Mouse (Mus musculus): ENCODE measurements around the gene Ndfip2. TPM values are rescaled to one million over a fixed set of nuclear protein-coding genes. Genes with fewer than 3 reads are reported as not detected.

Ndfip2 gene
- polyA plus RNA-seq, 1 experiment from 2014 or later, result 134 TPM

DNA sequence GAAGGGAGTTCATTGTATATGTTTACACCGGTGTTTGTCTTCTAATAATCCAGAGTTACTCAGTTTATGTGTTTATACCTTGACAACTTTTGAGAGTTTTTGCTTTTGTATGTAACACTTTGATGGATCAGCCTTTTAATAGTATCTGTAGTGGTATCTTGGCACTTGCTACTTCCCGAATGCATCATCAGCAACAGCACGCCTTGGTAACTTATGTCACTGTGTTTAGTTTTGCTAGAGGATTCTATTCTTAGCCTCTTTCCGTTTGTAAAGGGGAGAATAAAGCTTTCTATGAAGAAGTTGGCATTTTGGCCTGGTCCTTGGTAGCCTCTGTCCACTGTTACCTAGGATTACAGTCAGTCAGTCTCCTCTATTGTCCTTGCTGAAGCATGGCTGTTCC, 14.2 kb downstream of the Ndfip2 start:
- H3K27ac ChIP-seq, result no peak overlapping the region
- 90% methylated on average over 4 of the region's 4 CpGs for WGBS
- no peaks in the 10 kb centered on the region for H3K9me3 ChIP-seq (ENCODE audit: control insufficient read depth, low read length)
- H3K4me1 ChIP-seq (replicated peaks; ENCODE audit: control insufficient read depth, insufficient read depth, low read length), result peaks cover 6% of the 10 kb centered on the region; the same call in 1 of the 2 replicates
- no peak overlapping the region for H3K4me2 ChIP-seq (replicated peaks)
- no peak overlapping the region for H3K9ac ChIP-seq
- DNase-seq (ENCODE audit: low spot score) (no peak), ATAC-seq (ENCODE audit: low FRiP score) (no peak)
- no peaks in the 10 kb centered on the region for H3K36me3 ChIP-seq (replicated peaks; ENCODE audit: control insufficient read depth, insufficient read depth)
- no peak overlapping the region for H3K4me3 ChIP-seq (replicated peaks; ENCODE audit: low read length)
- H3K27me3 ChIP-seq (ENCODE audit: control insufficient read depth, insufficient read depth, low read length), result no peaks in the 10 kb centered on the region

DNA sequence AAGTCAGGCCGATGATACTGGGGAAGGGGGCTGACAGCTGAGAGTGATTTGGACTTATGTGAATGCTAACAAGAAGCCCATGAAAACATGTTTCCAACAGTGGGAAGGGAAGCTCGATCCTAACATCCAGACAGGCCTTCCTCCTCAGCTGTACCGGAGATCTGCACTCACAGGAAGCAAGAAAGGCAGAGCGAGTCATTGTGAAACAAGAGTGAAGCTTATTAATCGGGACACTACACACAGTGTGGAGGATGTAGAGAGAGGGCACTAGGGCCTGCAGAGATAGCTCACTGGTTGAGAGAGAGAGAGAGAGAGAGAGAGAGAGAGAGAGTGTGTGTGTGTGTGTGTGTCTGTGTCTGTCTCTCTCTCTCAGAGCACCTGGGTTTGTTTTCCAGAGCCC, 16.8 kb downstream of the Ndfip2 start:
- no peak for ATAC-seq (ENCODE audit: low FRiP score)
- no peak overlapping the region for H3K9ac ChIP-seq
- H3K4me2 ChIP-seq (replicated peaks), result no peak overlapping the region
- WGBS, result 73% methylated on average over 5 of the region's 5 CpGs
- no peak overlapping the region for H3K27ac ChIP-seq
- no peaks in the 10 kb centered on the region for H3K36me3 ChIP-seq (replicated peaks; ENCODE audit: control insufficient read depth, insufficient read depth)
- peaks cover 6% of the 10 kb centered on the region; the same call in 1 of the 2 replicates for H3K4me1 ChIP-seq (replicated peaks; ENCODE audit: control insufficient read depth, insufficient read depth, low read length)
- H3K27me3 ChIP-seq (ENCODE audit: control insufficient read depth, insufficient read depth, low read length), result no peaks in the 10 kb centered on the region
- H3K4me3 ChIP-seq (replicated peaks; ENCODE audit: low read length), result no peak overlapping the region
- no peaks in the 10 kb centered on the region for H3K9me3 ChIP-seq (ENCODE audit: control insufficient read depth, low read length)
- no peak for DNase-seq (ENCODE audit: low spot score)

GRCm38 (mm10) chr14:105277277-105277676, 18.9 kb downstream of the Ndfip2 start:
- Histone ChIP-seq H3K9me3 (ENCODE audit: control insufficient read depth, low read length) (no peaks in the 10 kb centered on the region), H3K4me3 (replicated peaks; ENCODE audit: low read length) (no peak overlapping the region), H3K9ac (no peak overlapping the region), H3K27ac (no peak overlapping the region), H3K27me3 (ENCODE audit: control insufficient read depth, insufficient read depth, low read length) (no peaks in the 10 kb centered on the region), H3K4me1 (replicated peaks; ENCODE audit: control insufficient read depth, insufficient read depth, low read length) (peaks cover 6% of the 10 kb centered on the region; the same call in 1 of the 2 replicates), H3K36me3 (replicated peaks; ENCODE audit: control insufficient read depth, insufficient read depth) (no peaks in the 10 kb centered on the region), H3K4me2 (replicated peaks) (no peak overlapping the region)
- DNase-seq (ENCODE audit: low spot score) (no peak), ATAC-seq (ENCODE audit: low FRiP score) (no peak)
- WGBS, result 65% methylated on average over 5 of the region's 5 CpGs

DNA sequence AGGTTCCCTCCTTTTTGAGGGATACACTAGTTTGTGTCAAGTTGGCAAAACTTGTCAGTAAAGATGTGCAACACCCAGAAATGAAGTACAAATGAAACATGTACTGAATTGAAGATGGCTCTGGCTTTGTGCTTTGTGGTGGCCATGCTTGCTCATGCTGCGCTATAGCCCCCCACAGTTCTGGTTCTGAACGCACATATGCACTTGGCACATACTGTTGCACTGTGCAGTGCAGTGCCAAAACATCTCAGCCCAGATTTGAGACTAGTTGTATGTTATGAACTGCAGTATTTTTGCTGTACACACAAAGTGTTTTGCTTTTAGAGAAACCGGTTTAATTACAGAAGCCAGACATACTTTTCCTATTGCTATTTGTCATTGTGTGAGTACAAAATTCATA, 25.7 kb downstream of the Ndfip2 start:
- Histone ChIP-seq H3K9me3 (ENCODE audit: control insufficient read depth, low read length) (no peaks in the 10 kb centered on the region), H3K4me1 (replicated peaks; ENCODE audit: control insufficient read depth, insufficient read depth, low read length) (no peaks in the 10 kb centered on the region), H3K27ac (no peak overlapping the region), H3K36me3 (replicated peaks; ENCODE audit: control insufficient read depth, insufficient read depth) (peaks cover 6% of the 10 kb centered on the region; the same call in 1 of the 2 replicates), H3K4me2 (replicated peaks) (no peak overlapping the region), H3K27me3 (ENCODE audit: control insufficient read depth, insufficient read depth, low read length) (no peaks in the 10 kb centered on the region), H3K9ac (no peak overlapping the region), H3K4me3 (replicated peaks; ENCODE audit: low read length) (no peak overlapping the region)
- WGBS, result 90% methylated on average over 3 of the region's 3 CpGs
- ATAC-seq (ENCODE audit: low FRiP score) (no peak), DNase-seq (ENCODE audit: low spot score) (no peak)

- H3K4me3 ChIP-seq (replicated peaks; ENCODE audit: low read length), result no peak overlapping the region
- H3K36me3 ChIP-seq (replicated peaks; ENCODE audit: control insufficient read depth, insufficient read depth), result peaks cover 22% of the 10 kb centered on the region
- H3K27me3 ChIP-seq (ENCODE audit: control insufficient read depth, insufficient read depth, low read length), result no peaks in the 10 kb centered on the region
- WGBS, result 90% methylated on average over 4 of the region's 4 CpGs
- H3K27ac ChIP-seq, result no peak overlapping the region
- no peak overlapping the region for H3K4me2 ChIP-seq (replicated peaks)
- ATAC-seq (ENCODE audit: low FRiP score) (no peak), DNase-seq (ENCODE audit: low spot score) (no peak)
- H3K4me1 ChIP-seq (replicated peaks; ENCODE audit: control insufficient read depth, insufficient read depth, low read length), result no peaks in the 10 kb centered on the region
- H3K9me3 ChIP-seq (ENCODE audit: control insufficient read depth, low read length), result no peaks in the 10 kb centered on the region
- no peak overlapping the region for H3K9ac ChIP-seq
Measured at GRCm38 (mm10) chr14:105287557-105287956, 29.2 kb downstream of the Ndfip2 start.

- peaks cover 25% of the 10 kb centered on the region for H3K36me3 ChIP-seq (replicated peaks; ENCODE audit: control insufficient read depth, insufficient read depth)
- no peak overlapping the region for H3K4me2 ChIP-seq (replicated peaks)
- ATAC-seq (ENCODE audit: low FRiP score) (no peak), DNase-seq (ENCODE audit: low spot score) (no peak)
- 98% methylated on average over 2 of the region's 2 CpGs for WGBS
- no peak overlapping the region for H3K4me3 ChIP-seq (replicated peaks; ENCODE audit: low read length)
- no peaks in the 10 kb centered on the region for H3K27me3 ChIP-seq (ENCODE audit: control insufficient read depth, insufficient read depth, low read length)
- H3K9me3 ChIP-seq (ENCODE audit: control insufficient read depth, low read length), result no peaks in the 10 kb centered on the region
- H3K27ac ChIP-seq, result no peak overlapping the region
- no peaks in the 10 kb centered on the region for H3K4me1 ChIP-seq (replicated peaks; ENCODE audit: control insufficient read depth, insufficient read depth, low read length)
- no peak overlapping the region for H3K9ac ChIP-seq
Measured at GRCm38 (mm10) chr14:105287972-105288371, 29.6 kb downstream of the Ndfip2 start.

DNA sequence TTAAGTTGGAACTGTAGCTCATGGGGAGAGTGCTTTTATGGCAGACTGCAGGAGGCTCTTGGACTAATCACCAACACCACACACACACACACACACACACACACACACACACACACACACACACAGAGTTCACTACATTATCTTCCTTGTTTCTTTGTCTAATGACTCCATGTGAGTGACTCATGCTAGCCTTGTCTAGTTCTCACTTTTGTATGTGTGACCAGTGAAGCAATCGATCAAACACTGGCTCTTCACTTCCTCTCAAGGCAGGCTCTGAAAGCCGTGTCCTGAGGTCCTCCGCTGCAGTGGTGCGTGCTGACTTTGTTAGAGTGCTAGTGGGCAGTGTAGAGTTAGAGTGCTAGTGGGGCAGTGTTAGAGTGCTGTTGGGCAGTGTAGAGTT, 30.2 kb downstream of the Ndfip2 start:
- ATAC-seq (ENCODE audit: low FRiP score) (no peak), DNase-seq (ENCODE audit: low spot score) (no peak)
- no peaks in the 10 kb centered on the region for H3K4me1 ChIP-seq (replicated peaks; ENCODE audit: control insufficient read depth, insufficient read depth, low read length)
- H3K4me3 ChIP-seq (replicated peaks; ENCODE audit: low read length), result no peak overlapping the region
- peaks cover 28% of the 10 kb centered on the region for H3K36me3 ChIP-seq (replicated peaks; ENCODE audit: control insufficient read depth, insufficient read depth)
- 90% methylated on average over 4 of the region's 4 CpGs for WGBS
- no peak overlapping the region for H3K27ac ChIP-seq
- H3K9ac ChIP-seq, result no peak overlapping the region
- H3K9me3 ChIP-seq (ENCODE audit: control insufficient read depth, low read length), result no peaks in the 10 kb centered on the region
- no peak overlapping the region for H3K4me2 ChIP-seq (replicated peaks)
- H3K27me3 ChIP-seq (ENCODE audit: control insufficient read depth, insufficient read depth, low read length), result no peaks in the 10 kb centered on the region

GRCm38 (mm10) chr14:105292139-105292538, 33.8 kb downstream of the Ndfip2 start:
- ATAC-seq (ENCODE audit: low FRiP score) (no peak), DNase-seq (ENCODE audit: low spot score) (no peak)
- Histone ChIP-seq H3K27ac (no peak overlapping the region), H3K4me1 (replicated peaks; ENCODE audit: control insufficient read depth, insufficient read depth, low read length) (no peaks in the 10 kb centered on the region), H3K9ac (no peak overlapping the region), H3K36me3 (replicated peaks; ENCODE audit: control insufficient read depth, insufficient read depth) (peaks cover 51% of the 10 kb centered on the region), H3K4me3 (replicated peaks; ENCODE audit: low read length) (no peak overlapping the region), H3K27me3 (ENCODE audit: control insufficient read depth, insufficient read depth, low read length) (no peaks in the 10 kb centered on the region), H3K4me2 (replicated peaks) (no peak overlapping the region), H3K9me3 (ENCODE audit: control insufficient read depth, low read length) (no peaks in the 10 kb centered on the region)
- WGBS, result 91% methylated on average over 9 of the region's 9 CpGs

GRCm38 (mm10) chr14:105293777-105294176, 35.4 kb downstream of the Ndfip2 start:
- Histone ChIP-seq H3K36me3 (replicated peaks; ENCODE audit: control insufficient read depth, insufficient read depth) (peaks cover 52% of the 10 kb centered on the region), H3K9me3 (ENCODE audit: control insufficient read depth, low read length) (no peaks in the 10 kb centered on the region), H3K4me3 (replicated peaks; ENCODE audit: low read length) (no peak overlapping the region), H3K4me1 (replicated peaks; ENCODE audit: control insufficient read depth, insufficient read depth, low read length) (no peaks in the 10 kb centered on the region), H3K4me2 (replicated peaks) (no peak overlapping the region), H3K9ac (no peak overlapping the region), H3K27me3 (ENCODE audit: control insufficient read depth, insufficient read depth, low read length) (no peaks in the 10 kb centered on the region), H3K27ac (no peak overlapping the region)
- DNase-seq (ENCODE audit: low spot score), result no peak
- no peak for ATAC-seq (ENCODE audit: low FRiP score)
- WGBS, result 83% methylated on average over 3 of the region's 3 CpGs

Data from hindbrain, embryonic 14.5 days (tissue).